Mouse (Mus musculus) embryonic facial prominence, embryonic 13.5 days (tissue): ENCODE data around the gene Gdf15. TPM values are rescaled to one million over a fixed set of nuclear protein-coding genes. Genes with fewer than 3 reads are reported as not detected.
A peak's percentile ranks its signal among the peaks of the same experiment; 100 is the strongest.

Experiments used
- ATAC-seq: fragments of 200-750 bp; cut with Nextera tagmentation; 2 replicates; pipeline ENCODE4 v1.8.0; 2017; ENCODE audit warnings: low read depth; ENCODE audit not compliant: insufficient number of reproducible peaks, insufficient read depth, low FRiP score, low TSS enrichment
- H3K27ac ChIP-seq: fragments of 300-500 bp; sonication (generic); 2 replicates; pipeline ENCODE4 v1.5.1; 2015; ENCODE audit warnings: moderate library complexity, mild to moderate bottlenecking, inconsistent platforms
- H3K27me3 ChIP-seq: fragments of 300-500 bp; sonication (generic); 2 replicates; pipeline ENCODE4 v1.6.1; 2015; ENCODE audit warnings: mild to moderate bottlenecking, inconsistent platforms
- H3K36me3 ChIP-seq: fragments of 300-500 bp; sonication (generic); 2 replicates; pipeline ENCODE4 v1.6.1; 2015; ENCODE audit warnings: mild to moderate bottlenecking, inconsistent platforms
- H3K4me1 ChIP-seq: fragments of 300-500 bp; sonication (generic); 2 replicates; pipeline ENCODE4 v1.6.1; 2015; ENCODE audit warnings: inconsistent platforms
- H3K4me2 ChIP-seq: fragments of 300-500 bp; sonication (generic); 2 replicates; pipeline ENCODE4 v1.6.1; 2015; ENCODE audit warnings: moderate library complexity, mild to moderate bottlenecking, inconsistent platforms
- H3K4me3 ChIP-seq: fragments of 300-500 bp; sonication (generic); 2 replicates; pipeline ENCODE4 v1.5.1; 2015; ENCODE audit warnings: mild to moderate bottlenecking, inconsistent platforms
- H3K9ac ChIP-seq: fragments of 300-500 bp; sonication (generic); 2 replicates; pipeline ENCODE4 v1.6.1; 2015; ENCODE audit warnings: mild to moderate bottlenecking, inconsistent platforms
- H3K9me3 ChIP-seq: fragments of 300-500 bp; sonication (generic); 2 replicates; pipeline ENCODE4 v1.6.1; 2016; ENCODE audit warnings: inconsistent platforms
- WGBS: fragments of 180-500 bp; shearing (Covaris S2); methylation state at CpG from one replicate; pipeline ENCODE4 v1.1.7; 2015; ENCODE audit warnings: mixed read lengths; 5-methylcytosine and 5-hydroxymethylcytosine counted together
- polyA plus RNA-seq: library from polyadenylated mRNA; unstranded; fragments of >200 nt; fragmentation: Nextera tagmentation; extraction: Ambion mirVana; gene quantifications from 2 replicates; pipeline ENCODE4 v1.2.1, GENCODE M21; 2015

Gdf15 gene
- polyA plus RNA-seq, 1 experiment from 2014 or later, result 0.14 TPM

- Histone ChIP-seq H3K9me3 (no peaks in the 10 kb centered on the region), H3K4me3 (peak overlapping the region; percentile 79), H3K27me3 (0 out of 2 replicates have a peak, but pooled peaks cover 3% of the 10 kb centered on the region), H3K36me3 (0 out of 2 replicates have a peak, but pooled peaks cover 4% of the 10 kb centered on the region), H3K9ac (peak overlapping the region; percentile 75), H3K27ac (peak overlapping the region; percentile 97), H3K4me1 (peaks cover 55% of the 10 kb centered on the region), H3K4me2 (peak overlapping the region; percentile 93)
- ATAC-seq, result peak; percentile 50
- WGBS, result 1% methylated on average over 39 of the region's 39 CpGs
Measured at GRCm38 (mm10) chr8:70609368-70609848, 22.8 kb downstream of the Gdf15 start.

DNA sequence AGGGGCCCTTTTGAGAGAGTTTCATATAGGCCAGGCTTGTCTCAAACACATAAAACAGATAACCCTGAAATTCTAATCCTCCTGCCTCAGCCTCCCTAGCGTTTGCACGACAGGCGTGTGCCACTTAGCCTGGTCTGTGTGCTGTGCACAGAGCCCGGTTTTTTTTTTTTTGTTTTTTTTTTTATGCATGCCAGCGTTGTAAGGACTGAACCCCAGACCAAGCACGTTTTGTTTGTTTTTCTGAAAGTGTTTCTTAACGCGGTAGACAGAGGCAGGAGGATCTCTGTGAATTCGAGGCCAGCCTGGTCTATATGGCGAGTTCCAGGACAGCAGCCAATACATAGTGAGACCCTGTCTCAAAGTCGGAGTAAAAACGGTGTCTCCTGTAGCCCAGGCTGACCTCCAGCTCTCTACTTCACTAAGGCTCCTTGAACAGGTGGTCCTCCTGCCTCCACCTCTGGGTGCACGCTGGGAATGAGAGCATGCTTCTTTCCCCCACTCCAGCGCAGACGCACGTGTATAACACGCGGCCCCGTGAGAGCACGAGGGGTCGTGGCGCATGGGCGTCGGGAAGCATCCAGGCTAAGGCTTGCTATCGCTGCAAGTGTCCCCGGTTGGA is 23.4 kb downstream of the Gdf15 start, which contains the start of gene Ssbp4:
Gene Ssbp4, minus strand, starts transcription at position 124 of the 619 bp plus-strand sequence.
- Histone ChIP-seq H3K4me1 (peaks cover 55% of the 10 kb centered on the region), H3K4me3 (peak within 1 kb of the TSS; percentile 79), H3K9ac (peak within 1 kb of the TSS; percentile 90), H3K27me3 (0 out of 2 replicates have a peak, but pooled peaks cover 3% of the 10 kb centered on the region), H3K27ac (peak within 1 kb of the TSS; percentile 97), H3K4me2 (peak within 1 kb of the TSS; percentile 93), H3K36me3 (peaks cover 4% of the 10 kb centered on the region; the same call in 1 of the 2 replicates), H3K9me3 (no peaks in the 10 kb centered on the region)
- no peak for ATAC-seq
- WGBS, result 5% methylated on average over 26 of the region's 26 CpGs

DNA sequence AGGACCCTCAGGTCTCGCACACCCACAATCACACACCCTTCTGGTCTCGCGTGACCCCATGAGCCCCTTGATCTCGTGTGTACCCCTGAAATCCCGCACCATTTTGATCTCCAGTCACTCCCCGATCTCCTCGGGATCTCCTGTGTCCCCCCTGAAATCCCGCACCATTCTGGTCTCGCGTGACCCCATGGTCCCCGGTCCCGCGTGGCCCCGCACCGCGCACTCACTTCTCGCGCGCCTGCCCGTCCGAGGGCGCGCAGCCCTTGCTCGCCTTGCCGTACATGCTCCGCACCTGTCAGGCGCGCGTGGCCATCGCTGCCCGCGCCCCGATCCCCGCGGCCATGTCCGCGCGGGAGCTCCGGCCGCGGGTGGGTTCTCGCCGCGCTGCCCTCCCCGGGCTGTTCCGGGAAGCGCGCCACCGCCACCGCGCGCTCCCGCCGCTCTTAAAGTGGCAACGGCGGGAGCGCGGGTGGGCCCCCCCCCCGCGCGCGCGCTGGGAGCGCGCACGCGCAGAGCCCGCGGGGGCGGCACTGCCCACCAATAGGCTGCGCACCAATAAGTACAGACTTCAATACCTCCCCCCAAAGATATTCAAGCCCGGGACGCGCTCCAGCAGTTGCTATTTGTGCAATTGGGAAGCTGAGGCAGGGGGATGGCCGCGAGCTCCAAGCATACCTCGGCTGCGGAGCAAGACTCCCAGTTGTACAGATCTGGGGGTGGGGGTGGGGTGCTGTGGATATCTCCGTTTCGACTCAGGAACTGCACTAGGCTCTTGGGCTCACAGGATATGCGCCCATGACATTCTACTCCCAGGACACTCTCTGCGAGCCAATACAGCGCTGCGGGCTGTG is 24.1 kb downstream of the Gdf15 start:
- WGBS, result under 1% methylated on average over 84 of the region's 84 CpGs
- no peaks in the 10 kb centered on the region for H3K9me3 ChIP-seq
- ATAC-seq, result no peak
- peak overlapping the region; percentile 90 for H3K9ac ChIP-seq
- peak overlapping the region; percentile 97 for H3K27ac ChIP-seq
- 0 out of 2 replicates have a peak, but pooled peaks cover 3% of the 10 kb centered on the region for H3K27me3 ChIP-seq
- peak overlapping the region; percentile 93 for H3K4me2 ChIP-seq
- peak overlapping the region; percentile 79 for H3K4me3 ChIP-seq
- peaks cover 4% of the 10 kb centered on the region; the same call in 1 of the 2 replicates for H3K36me3 ChIP-seq
- H3K4me1 ChIP-seq, result peaks cover 55% of the 10 kb centered on the region

- H3K27ac ChIP-seq, result peak overlapping the region; percentile 97
- 23% methylated on average over 6 of the region's 6 CpGs for WGBS
- ATAC-seq, result no peak
Measured at GRCm38 (mm10) chr8:70607603-70607897, 24.7 kb downstream of the Gdf15 start.

DNA sequence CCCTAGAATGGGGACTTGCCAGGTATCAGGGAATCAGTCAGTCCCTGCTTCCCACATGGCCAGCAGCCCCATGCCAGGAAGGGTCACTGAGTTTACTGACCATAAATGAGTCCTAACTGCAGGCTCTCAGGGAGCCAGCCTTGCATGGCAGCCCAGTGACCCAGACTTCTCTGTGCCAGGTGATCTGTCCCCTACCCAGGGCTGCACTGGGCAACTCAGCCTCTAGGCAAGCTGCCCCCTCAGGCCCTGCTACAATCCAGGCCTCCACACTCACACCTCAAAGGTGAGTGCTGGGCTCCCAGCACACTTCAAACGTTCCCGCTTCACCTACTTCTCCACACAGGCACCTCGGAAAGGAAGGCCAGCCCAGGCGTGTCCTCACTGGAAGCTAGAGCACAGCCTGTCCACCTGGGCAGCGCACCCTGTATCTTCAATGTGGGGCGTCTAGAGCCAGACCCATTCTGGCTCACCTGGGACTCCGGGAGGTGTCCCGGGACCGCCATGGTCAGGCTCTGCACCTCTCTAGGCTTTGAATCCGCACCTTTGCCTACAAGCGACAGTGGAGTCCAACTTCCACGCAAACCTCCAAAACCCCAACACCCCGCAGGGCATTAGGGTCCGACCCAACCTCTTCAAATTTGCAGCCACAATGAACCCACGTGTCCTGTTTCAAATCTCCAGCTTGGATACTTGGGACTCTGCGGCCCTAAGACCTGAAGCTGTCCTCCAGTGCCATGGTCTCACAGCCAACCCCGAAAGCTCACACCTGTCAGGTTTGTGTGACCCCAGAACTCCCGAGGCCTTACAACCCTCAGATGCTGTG is 25.3 kb downstream of the Gdf15 start:
- Histone ChIP-seq H3K9ac (peak overlapping the region; percentile 90), H3K36me3 (peaks cover 15% of the 10 kb centered on the region), H3K9me3 (no peaks in the 10 kb centered on the region), H3K4me2 (peak overlapping the region; percentile 93), H3K27me3 (0 out of 2 replicates have a peak, but pooled peaks cover 3% of the 10 kb centered on the region), H3K4me3 (peak overlapping the region; percentile 79), H3K27ac (no peak overlapping the region), H3K4me1 (peaks cover 54% of the 10 kb centered on the region)
- WGBS, result 57% methylated on average over 18 of the region's 18 CpGs
- no peak for ATAC-seq

More at GRCm38 (mm10) chr8:70607603-70607897, 24.7 kb downstream of the Gdf15 start:
- Histone ChIP-seq H3K4me2 (peak overlapping the region; percentile 93), H3K4me3 (peak overlapping the region; percentile 79), H3K9me3 (no peaks in the 10 kb centered on the region), H3K9ac (peak overlapping the region; percentile 90), H3K36me3 (peaks cover 10% of the 10 kb centered on the region), H3K4me1 (peaks cover 55% of the 10 kb centered on the region), H3K27me3 (0 out of 2 replicates have a peak, but pooled peaks cover 3% of the 10 kb centered on the region)

- Histone ChIP-seq H3K9ac (peak overlapping the region; percentile 90; the same call in 1 of the 2 replicates), H3K4me3 (peak overlapping the region; percentile 79; the same call in 1 of the 2 replicates), H3K4me2 (peak overlapping the region; percentile 93), H3K27me3 (0 out of 2 replicates have a peak, but pooled peaks cover 2% of the 10 kb centered on the region), H3K27ac (no peak overlapping the region), H3K9me3 (no peaks in the 10 kb centered on the region), H3K36me3 (peaks cover 22% of the 10 kb centered on the region), H3K4me1 (peaks cover 52% of the 10 kb centered on the region)
- ATAC-seq, result no peak
- 81% methylated on average over 9 of the region's 9 CpGs for whole genome bisulfite sequencing
Measured at GRCm38 (mm10) chr8:70605871-70606779, 26.1 kb downstream of the Gdf15 start.

GRCm38 (mm10) chr8:70604558-70604957 is 27.7 kb downstream of the Gdf15 start:
- Histone ChIP-seq H3K9ac (0 out of 2 replicates have a peak overlapping the region, but pooled peaks have one; percentile 12), H3K27ac (no peak overlapping the region), H3K27me3 (no peaks in the 10 kb centered on the region), H3K4me2 (no peak overlapping the region), H3K4me1 (peaks cover 48% of the 10 kb centered on the region), H3K4me3 (no peak overlapping the region), H3K9me3 (no peaks in the 10 kb centered on the region), H3K36me3 (peaks cover 23% of the 10 kb centered on the region)
- WGBS, result 88% methylated on average over 7 of the region's 7 CpGs
- no peak for ATAC-seq

GRCm38 (mm10) chr8:70602139-70602811 is 30.0 kb downstream of the Gdf15 start:
- Histone ChIP-seq H3K4me1 (peaks cover 54% of the 10 kb centered on the region), H3K27ac (no peak overlapping the region)

DNA sequence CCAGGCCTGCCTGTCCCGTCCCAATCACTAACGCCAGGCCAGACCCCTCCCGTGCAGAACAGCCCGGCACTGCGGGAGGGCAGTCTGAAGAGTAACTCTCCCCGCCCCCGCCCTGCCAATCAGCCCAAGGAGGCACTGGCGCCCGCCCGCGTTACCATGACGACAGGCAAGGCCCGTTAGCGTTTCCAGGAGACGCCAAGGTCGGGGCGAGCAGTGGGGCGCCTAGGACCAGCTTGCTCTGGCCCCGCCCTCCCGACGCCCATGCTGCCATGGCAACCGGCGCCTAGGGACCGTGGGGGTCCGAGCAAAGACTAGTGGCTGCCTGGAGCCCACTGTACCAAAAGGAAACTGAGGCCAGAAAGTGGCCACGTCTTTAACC is 31.0 kb downstream of the Gdf15 start:
- peak overlapping the region; percentile 27; the same call in 1 of the 2 replicates for H3K9ac ChIP-seq
- no peak for ATAC-seq
- H3K27me3 ChIP-seq, result peaks cover 6% of the 10 kb centered on the region; the same call in 1 of the 2 replicates
- peak overlapping the region; percentile 35; the same call in 1 of the 2 replicates for H3K27ac ChIP-seq
- H3K36me3 ChIP-seq, result peaks cover 41% of the 10 kb centered on the region
- WGBS, result under 1% methylated on average over 26 of the region's 26 CpGs
- peak overlapping the region; percentile 57 for H3K4me2 ChIP-seq
- H3K9me3 ChIP-seq, result no peaks in the 10 kb centered on the region
- peaks cover 54% of the 10 kb centered on the region for H3K4me1 ChIP-seq
- peak overlapping the region; percentile 23 for H3K4me3 ChIP-seq

More at GRCm38 (mm10) chr8:70602139-70602811, 30.0 kb downstream of the Gdf15 start:
- peaks cover 31% of the 10 kb centered on the region for H3K36me3 ChIP-seq
- no peaks in the 10 kb centered on the region for H3K9me3 ChIP-seq
- no peak overlapping the region for H3K9ac ChIP-seq
- no peak overlapping the region for H3K4me2 ChIP-seq
- H3K4me3 ChIP-seq, result no peak overlapping the region
- no peak for ATAC-seq
- WGBS, result 93% methylated on average over 13 of the region's 13 CpGs
- H3K27me3 ChIP-seq, result no peaks in the 10 kb centered on the region
